Mouse (Mus musculus) CH12.LX (cell line): ENCODE measurements around the gene Cdc37. TPM values are rescaled to one million over a fixed set of nuclear protein-coding genes. Genes with fewer than 3 reads are reported as not detected.

ENCODE experiments used
- DNase-seq: peaks from one replicate; pipeline ENCODE4 v3.0.0-alpha.2; 2013; ENCODE audit errors: extremely low read depth
- H3K27ac ChIP-seq: 2 replicates; pipeline ENCODE4 v1.5.1; 2012; ENCODE audit warnings: low read depth, mild to moderate bottlenecking, control low read depth, moderate library complexity; ENCODE audit not compliant: insufficient read depth
- H3K27me3 ChIP-seq: replicated peaks from 2 replicates; pipeline ENCODE3; 2012; ENCODE audit warnings: inconsistent platforms
- H3K36me3 ChIP-seq, 2 experiments: replicated peaks in 1 of 2; 2 replicates each; pipeline versions ENCODE3 to v1.6.1; 2012; ENCODE audit warnings: inconsistent platforms in 1 of 2, low read length in 1 of 2, mild to moderate bottlenecking in 1 of 2, mixed read lengths in 1 of 2, moderate library complexity in 1 of 2; ENCODE audit not compliant: control insufficient read depth in 1 of 2, insufficient read depth in 1 of 2
- H3K4me1 ChIP-seq, 2 experiments: 2 replicates each; pipeline ENCODE4 v1.6.1; 2012; ENCODE audit warnings: inconsistent platforms in 1 of 2, moderate library complexity in 1 of 2; ENCODE audit not compliant: insufficient read depth in 2 of 2, control insufficient read depth in 1 of 2
- H3K4me2 ChIP-seq: 2 replicates; pipeline ENCODE4 v1.6.1; 2012; ENCODE audit warnings: low read depth, mild to moderate bottlenecking, control low read depth; ENCODE audit not compliant: poor library complexity, insufficient read depth, severe bottlenecking
- H3K4me3 ChIP-seq, 3 experiments: fragments of 150-350 bp in 1 of 3; sonication (generic) in 1 of 3; replicated peaks in 1 of 3; 2 replicates each; pipeline versions ENCODE3 to v1.5.1; 2011 to 2012; ENCODE audit warnings: low read depth in 2 of 3, low read length in 2 of 3, mild to moderate bottlenecking in 2 of 3, moderate library complexity in 2 of 3, control low read depth in 1 of 3, improper control_type of control experiment in 1 of 3, inconsistent platforms in 1 of 3, mixed read lengths in 1 of 3; ENCODE audit not compliant: poor library complexity in 1 of 3
- H3K79me2 ChIP-seq: replicated peaks from 2 replicates; pipeline ENCODE4 v1.6.1; 2012; ENCODE audit warnings: mild to moderate bottlenecking, moderate library complexity; ENCODE audit not compliant: control insufficient read depth, poor library complexity, insufficient read depth, severe bottlenecking; ENCODE audit errors: extremely low read depth
- H3K9ac ChIP-seq: 2 replicates; pipeline ENCODE4 v1.6.1; 2012; ENCODE audit warnings: low read depth, mild to moderate bottlenecking, control low read depth, moderate library complexity; ENCODE audit not compliant: insufficient read depth
- H3K9me3 ChIP-seq: replicated peaks from 2 replicates; pipeline ENCODE3; 2012; ENCODE audit warnings: low read length, inconsistent platforms, mixed read lengths
- CHD1 ChIP-seq: IDR thresholded peaks from 2 replicates; pipeline ENCODE4 v1.6.1; 2012; ENCODE audit warnings: low read depth, low read length, improper control_type of control experiment, inconsistent platforms
- ELF1 ChIP-seq: IDR thresholded peaks from 2 replicates; pipeline ENCODE4 v1.6.1; 2014; ENCODE audit warnings: low read depth, mild to moderate bottlenecking, inconsistent platforms, low read length, improper control_type of control experiment
- ETS1 ChIP-seq: conservative IDR thresholded peaks from 2 replicates; pipeline ENCODE4 v1.6.1; 2012; ENCODE audit warnings: low read depth, mild to moderate bottlenecking, inconsistent platforms, low read length, improper control_type of control experiment, moderate library complexity
- GABPA ChIP-seq: IDR thresholded peaks from 2 replicates; pipeline ENCODE4 v1.6.1; 2012; ENCODE audit warnings: low read depth, low read length, improper control_type of control experiment, inconsistent platforms; ENCODE audit not compliant: insufficient replicate concordance
- JUN ChIP-seq: IDR thresholded peaks from 2 replicates; pipeline ENCODE4 v1.6.1; 2011; ENCODE audit warnings: low read depth, mild to moderate bottlenecking, low read length, improper control_type of control experiment, moderate library complexity; ENCODE audit not compliant: insufficient read depth
- KAT2A ChIP-seq: IDR thresholded peaks from 2 replicates; pipeline ENCODE4 v1.6.1; 2012; ENCODE audit warnings: low read length, improper control_type of control experiment, inconsistent platforms; ENCODE audit not compliant: insufficient replicate concordance
- MAFK ChIP-seq: IDR thresholded peaks from 2 replicates; pipeline ENCODE4 v1.6.1; 2011; ENCODE audit warnings: low read length, improper control_type of control experiment; ENCODE audit not compliant: insufficient replicate concordance
- NRF1 ChIP-seq: IDR thresholded peaks from 2 replicates; pipeline ENCODE4 v1.6.1; 2014; ENCODE audit warnings: low read depth, mild to moderate bottlenecking, inconsistent platforms, low read length, improper control_type of control experiment, moderate library complexity
- PAX5 ChIP-seq: IDR thresholded peaks from 2 replicates; pipeline ENCODE4 v1.6.1; 2012; ENCODE audit warnings: low read length, inconsistent platforms, mixed read lengths
- POLR2A ChIP-seq: IDR thresholded peaks from 2 replicates; pipeline ENCODE4 v1.6.1; 2011; ENCODE audit warnings: low read depth, mild to moderate bottlenecking, improper control_type of control experiment, low read length
- RAD21 ChIP-seq: IDR thresholded peaks from 2 replicates; pipeline ENCODE4 v1.6.1; 2011; ENCODE audit warnings: low read depth, mild to moderate bottlenecking, low read length, improper control_type of control experiment, moderate library complexity
- SMC3 ChIP-seq: IDR thresholded peaks from 2 replicates; pipeline ENCODE4 v1.6.1; 2011; ENCODE audit warnings: low read depth, low read length, improper control_type of control experiment
- TBP ChIP-seq: conservative IDR thresholded peaks from 2 replicates; pipeline ENCODE4 v1.6.1; 2011; ENCODE audit warnings: low read depth, low read length, improper control_type of control experiment
- ZMIZ1 ChIP-seq: IDR thresholded peaks from 2 replicates; pipeline ENCODE4 v1.6.1; 2012; ENCODE audit warnings: low read depth, mild to moderate bottlenecking, inconsistent platforms, low read length, improper control_type of control experiment
- dilution Hi-C: fragments of 300-500 bp; cut with MboI; formaldehyde crosslinking; loops from 2 replicates; pipeline ENCODE4 v1.14.3; 2020; ENCODE audit warnings: low sequenced_read_pairs; ENCODE audit not compliant: extremely low pct_unique_long_range_greater_than_20kb, extremely low pct_ligation_motif_present
- in situ Hi-C: fragments of 300-500 bp; cut with MboI; formaldehyde crosslinking; loops from 3 replicates; pipeline ENCODE4 v1.14.3; 2019; ENCODE audit warnings: low sequenced_read_pairs, low pct_ligation_motif_present, low pct_unique_long_range_greater_than_20kb, mixed read lengths
- polyA plus RNA-seq: library from polyadenylated mRNA; unstranded; fragments of >175 nt; gene quantifications from 2 replicates; pipeline ENCODE4 v1.2.1, GENCODE M21; 2012; ENCODE audit warnings: low read depth; ENCODE audit not compliant: insufficient read length
- total RNA-seq, 2 experiments: library from RNA; depleted of rRNA; stranded (reverse); fragments of 300-350 nt in 1 of 2; fragments of >200 nt in 1 of 2; gene quantifications; 2 replicates each; pipeline ENCODE4 v1.2.3; 2012 to 2014

Cdc37 gene
- total and polyA plus RNA-seq, 3 experiments = 87.2 to 447 (median 230) TPM

GRCm38 (mm10) chr9:21083324-21083723 is 66.5 kb downstream of the Cdc37 start:
- dilution Hi-C loops = no loop called here
- Histone ChIP-seq H3K9ac (no peak overlapping the region), H3K79me2 (peaks cover 54% of the 10 kb centered on the region), H3K4me3 (no peak overlapping the region), H3K9me3 (no peaks in the 10 kb centered on the region), H3K27me3 (no peaks in the 10 kb centered on the region), H3K36me3 (peaks cover 83 to 96% of the 10 kb centered on the region in 2 experiments), H3K4me1 (peaks cover 0 to 26% of the 10 kb centered on the region in 2 experiments; a peak in 3 of 4 replicates), H3K27ac (no peak overlapping the region), H3K4me2 (no peak overlapping the region)
- in situ Hi-C loops = no loop called here
- DNase-seq = no peak
- TF ChIP-seq GABPA = no peak
- no peak for TF ChIP-seq ELF1
- no peak for TF ChIP-seq RAD21
- no peak for TF ChIP-seq TBP
- no peak for TF ChIP-seq CHD1
- TF ChIP-seq PAX5 = no peak
- no peak for TF ChIP-seq SMC3
- TF ChIP-seq JUN = no peak
- TF ChIP-seq ZMIZ1 = no peak
- TF ChIP-seq KAT2A = no peak
- no peak for TF ChIP-seq MAFK
- TF ChIP-seq POLR2A = no peak
- TF ChIP-seq ETS1 = no peak
- TF ChIP-seq NRF1 = no peak

Other genes with a start within 250 kb of the Cdc37 start
Only the 20 nearest of the 21 such genes appear.
- 121 and 130 TPM in 2 replicates for gene Dnmt1, start 190.1 kb downstream of the Cdc37 start, total RNA-seq (2012; rRNA removed)
- 84.8 and 89.9 TPM in 2 replicates for gene Dnmt1, start 190.1 kb downstream of the Cdc37 start, total RNA-seq (2014; rRNA removed)
- gene Dnmt1, start 190.1 kb downstream of the Cdc37 start, polyA plus RNA-seq = 145 and 190 TPM in 2 replicates
- 1.6 and 2.0 TPM in 2 replicates for gene S1pr2, start 173.2 kb downstream of the Cdc37 start, total RNA-seq (2012; rRNA removed)
- gene S1pr2, start 173.2 kb downstream of the Cdc37 start, total RNA-seq (2014; rRNA removed) = 0.84 and 1.3 TPM in 2 replicates
- gene S1pr2, start 173.2 kb downstream of the Cdc37 start, polyA plus RNA-seq = 1.4 and 3.2 TPM in 2 replicates
- gene Mrpl4, start 147.2 kb downstream of the Cdc37 start, total RNA-seq (2012; rRNA removed) = 98.7 and 103 TPM in 2 replicates
- gene Mrpl4, start 147.2 kb downstream of the Cdc37 start, total RNA-seq (2014; rRNA removed) = 42.1 and 43.9 TPM in 2 replicates
- gene Mrpl4, start 147.2 kb downstream of the Cdc37 start, polyA plus RNA-seq = 83.6 and 94.8 TPM in 2 replicates
- 128 and 202 TPM in 2 replicates for gene Icam1, start 134.0 kb downstream of the Cdc37 start, total RNA-seq (2012; rRNA removed)
- gene Icam1, start 134.0 kb downstream of the Cdc37 start, total RNA-seq (2014; rRNA removed) = 101 and 102 TPM in 2 replicates
- 64.2 and 70.6 TPM in 2 replicates for gene Icam1, start 134.0 kb downstream of the Cdc37 start, polyA plus RNA-seq
- gene Icam4, start 120.6 kb downstream of the Cdc37 start, total RNA-seq (2012; rRNA removed) = 2.9 and 3.1 TPM in 2 replicates
- gene Icam4, start 120.6 kb downstream of the Cdc37 start, total RNA-seq (2014; rRNA removed) = 1.1 and 1.2 TPM in 2 replicates
- 0.72 and 0.96 TPM in 2 replicates for gene Icam4, start 120.6 kb downstream of the Cdc37 start, polyA plus RNA-seq
- gene Icam5, start 117.9 kb downstream of the Cdc37 start, total RNA-seq (2012; rRNA removed) = 4.9 TPM in 2 replicates
- gene Icam5, start 117.9 kb downstream of the Cdc37 start, total RNA-seq (2014; rRNA removed) = 0.89 and 1.0 TPM in 2 replicates
- 1.6 and 1.7 TPM in 2 replicates for gene Icam5, start 117.9 kb downstream of the Cdc37 start, polyA plus RNA-seq
- 1.1 TPM in 1 of 2 replicates, not detected in the other for gene Zglp1, start 82.9 kb downstream of the Cdc37 start, total RNA-seq (2012; rRNA removed)
- 1.3 TPM in 1 of 2 replicates, not detected in the other for gene Zglp1, start 82.9 kb downstream of the Cdc37 start, total RNA-seq (2014; rRNA removed)
- gene Zglp1, start 82.9 kb downstream of the Cdc37 start, polyA plus RNA-seq = 0.87 and 0.98 TPM in 2 replicates
- 0.85 and 1.8 TPM in 2 replicates for gene Gm49373, start 76.9 kb downstream of the Cdc37 start, total RNA-seq (2012; rRNA removed)
- gene Gm49373, start 76.9 kb downstream of the Cdc37 start, total RNA-seq (2014; rRNA removed) = 0.54 and 0.60 TPM in 2 replicates
- gene Gm49373, start 76.9 kb downstream of the Cdc37 start, polyA plus RNA-seq = 1.5 and 2.9 TPM in 2 replicates
- 79.7 and 90.4 TPM in 2 replicates for gene Fdx1l, start 76.4 kb downstream of the Cdc37 start, total RNA-seq (2012; rRNA removed)
- 67.2 and 70.8 TPM in 2 replicates for gene Fdx1l, start 76.4 kb downstream of the Cdc37 start, total RNA-seq (2014; rRNA removed)
- 105 and 112 TPM in 2 replicates for gene Fdx1l, start 76.4 kb downstream of the Cdc37 start, polyA plus RNA-seq
- 20.6 and 30.5 TPM in 2 replicates for gene Gm38431, start 58.0 kb downstream of the Cdc37 start, total RNA-seq (2012; rRNA removed)
- 0.26 and 1.1 TPM in 2 replicates for gene Gm38431, start 58.0 kb downstream of the Cdc37 start, total RNA-seq (2014; rRNA removed)
- 7.1 and 9.8 TPM in 2 replicates for gene Gm38431, start 58.0 kb downstream of the Cdc37 start, polyA plus RNA-seq
- 30.8 and 31.3 TPM in 2 replicates for gene Raver1, start 58.0 kb downstream of the Cdc37 start, total RNA-seq (2012; rRNA removed)
- 16.0 and 18.9 TPM in 2 replicates for gene Raver1, start 58.0 kb downstream of the Cdc37 start, total RNA-seq (2014; rRNA removed)
- 77.9 and 101 TPM in 2 replicates for gene Raver1, start 58.0 kb downstream of the Cdc37 start, polyA plus RNA-seq
- gene Tyk2, start 18.7 kb downstream of the Cdc37 start, total RNA-seq (2012; rRNA removed) = 64.3 and 80.0 TPM in 2 replicates
- gene Tyk2, start 18.7 kb downstream of the Cdc37 start, total RNA-seq (2014; rRNA removed) = 39.0 and 40.6 TPM in 2 replicates
- 45.1 and 49.6 TPM in 2 replicates for gene Tyk2, start 18.7 kb downstream of the Cdc37 start, polyA plus RNA-seq
- gene Pde4a, start 15.7 kb upstream of the Cdc37 start, total RNA-seq (2012; rRNA removed) = 4.1 and 4.8 TPM in 2 replicates
- 1.2 and 1.7 TPM in 2 replicates for gene Pde4a, start 15.7 kb upstream of the Cdc37 start, total RNA-seq (2014; rRNA removed)
- 7.2 and 7.6 TPM in 2 replicates for gene Pde4a, start 15.7 kb upstream of the Cdc37 start, polyA plus RNA-seq
- 41.7 and 42.8 TPM in 2 replicates for gene Keap1, start 89.4 kb upstream of the Cdc37 start, total RNA-seq (2012; rRNA removed)
- 16.2 and 18.4 TPM in 2 replicates for gene Keap1, start 89.4 kb upstream of the Cdc37 start, total RNA-seq (2014; rRNA removed)
- 30.0 and 31.2 TPM in 2 replicates for gene Keap1, start 89.4 kb upstream of the Cdc37 start, polyA plus RNA-seq
- gene S1pr5, start 98.5 kb upstream of the Cdc37 start, total RNA-seq (2012; rRNA removed) = not detected in 2 replicates
- gene S1pr5, start 98.5 kb upstream of the Cdc37 start, total RNA-seq (2014; rRNA removed) = not detected in 2 replicates
- not detected in 2 replicates for gene S1pr5, start 98.5 kb upstream of the Cdc37 start, polyA plus RNA-seq
- gene Atg4d, start 115.3 kb upstream of the Cdc37 start, total RNA-seq (2012; rRNA removed) = 13.5 and 14.3 TPM in 2 replicates
- 10.3 and 10.9 TPM in 2 replicates for gene Atg4d, start 115.3 kb upstream of the Cdc37 start, total RNA-seq (2014; rRNA removed)
- gene Atg4d, start 115.3 kb upstream of the Cdc37 start, polyA plus RNA-seq = 7.7 and 9.4 TPM in 2 replicates
- 55.5 and 62.6 TPM in 2 replicates for gene Kri1, start 138.0 kb upstream of the Cdc37 start, total RNA-seq (2012; rRNA removed)
- gene Kri1, start 138.0 kb upstream of the Cdc37 start, total RNA-seq (2014; rRNA removed) = 28.8 and 29.0 TPM in 2 replicates
- gene Kri1, start 138.0 kb upstream of the Cdc37 start, polyA plus RNA-seq = 57.1 and 64.9 TPM in 2 replicates
- 9.7 and 12.6 TPM in 2 replicates for gene Cdkn2d, start 141.4 kb upstream of the Cdc37 start, total RNA-seq (2012; rRNA removed)
- 7.1 and 7.3 TPM in 2 replicates for gene Cdkn2d, start 141.4 kb upstream of the Cdc37 start, total RNA-seq (2014; rRNA removed)
- gene Cdkn2d, start 141.4 kb upstream of the Cdc37 start, polyA plus RNA-seq = 2.2 and 2.9 TPM in 2 replicates
- gene Ap1m2, start 162.4 kb upstream of the Cdc37 start, total RNA-seq (2012; rRNA removed) = 1.4 and 2.6 TPM in 2 replicates
- 0.51 TPM in 2 replicates for gene Ap1m2, start 162.4 kb upstream of the Cdc37 start, total RNA-seq (2014; rRNA removed)
- 0.29 and 0.51 TPM in 2 replicates for gene Ap1m2, start 162.4 kb upstream of the Cdc37 start, polyA plus RNA-seq
- gene Slc44a2, start 170.7 kb upstream of the Cdc37 start, total RNA-seq (2012; rRNA removed) = 27.4 and 36.5 TPM in 2 replicates
- gene Slc44a2, start 170.7 kb upstream of the Cdc37 start, total RNA-seq (2014; rRNA removed) = 22.1 and 26.1 TPM in 2 replicates
- gene Slc44a2, start 170.7 kb upstream of the Cdc37 start, polyA plus RNA-seq = 52.5 and 62.9 TPM in 2 replicates